Mouse (Mus musculus): ENCODE data around the gene Ryr2. TPM values are rescaled to one million over a fixed set of nuclear protein-coding genes. Genes with fewer than 3 reads are reported as not detected.
"Not testable (repeated sequence)": the region's sequence is repeated elsewhere in the genome, so short reads cannot be mapped to it uniquely, and the experiment has no call there.

Gene Ryr2
- polyA plus RNA-seq, 1 experiment, result 0.41 TPM

- Histone ChIP-seq H3K4me3 (ENCODE audit: control insufficient read depth, low read depth, low read length) (no peak overlapping the region), H3K36me3 (ENCODE audit: control insufficient read depth, insufficient read depth, low read length) (no peaks in the 10 kb centered on the region), H3K27me3 (ENCODE audit: control insufficient read depth, insufficient read depth, low read length) (no peaks in the 10 kb centered on the region), H3K4me1 (ENCODE audit: control insufficient read depth, insufficient read depth, low read length) (no peaks in the 10 kb centered on the region), H3K27ac (ENCODE audit: control insufficient read depth, insufficient read depth, low read depth, low read length) (no peak overlapping the region)
- TF ChIP-seq CTCF (IDR thresholded peaks at IDR 0.05; ENCODE audit: control insufficient read depth, insufficient read depth, insufficient replicate concordance, low read depth, low read length) (no peak), POLR2A (IDR thresholded peaks at IDR 0.05; ENCODE audit: control insufficient read depth, low read depth, low read length) (no peak)
Measured at GRCm38 (mm10) chr13:11951951-11952350, 154.8 kb downstream of the Ryr2 start.

DNA sequence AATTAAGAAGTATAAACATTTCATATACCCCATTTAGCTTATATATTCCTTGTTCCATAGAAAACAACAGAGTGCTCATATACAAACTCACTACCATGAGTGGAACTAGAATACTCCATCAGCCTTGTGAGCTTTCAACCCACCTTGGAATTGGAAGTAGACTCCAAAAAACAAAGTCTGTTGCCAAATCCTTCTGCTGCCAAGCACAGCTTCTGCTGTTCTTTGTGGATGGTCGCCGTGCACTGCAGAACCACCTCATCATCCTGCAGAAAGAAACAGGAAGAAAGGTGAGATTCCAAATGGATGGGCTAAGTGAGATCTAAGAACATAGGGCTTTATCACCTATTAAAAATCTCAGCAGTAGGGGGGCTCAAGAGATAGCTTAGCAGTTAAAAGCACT is 161.0 kb downstream of the Ryr2 start:
- Histone ChIP-seq H3K27ac (ENCODE audit: control insufficient read depth, insufficient read depth, low read depth, low read length) (no peak overlapping the region), H3K36me3 (ENCODE audit: control insufficient read depth, insufficient read depth, low read length) (no peaks in the 10 kb centered on the region), H3K27me3 (ENCODE audit: control insufficient read depth, insufficient read depth, low read length) (no peaks in the 10 kb centered on the region), H3K4me3 (ENCODE audit: control insufficient read depth, low read depth, low read length) (no peak overlapping the region), H3K4me1 (ENCODE audit: control insufficient read depth, insufficient read depth, low read length) (no peaks in the 10 kb centered on the region)
- TF ChIP-seq POLR2A (IDR thresholded peaks at IDR 0.05; ENCODE audit: control insufficient read depth, low read depth, low read length), result no peak
- no peak for TF ChIP-seq CTCF (IDR thresholded peaks at IDR 0.05; ENCODE audit: control insufficient read depth, insufficient read depth, insufficient replicate concordance, low read depth, low read length)

DNA sequence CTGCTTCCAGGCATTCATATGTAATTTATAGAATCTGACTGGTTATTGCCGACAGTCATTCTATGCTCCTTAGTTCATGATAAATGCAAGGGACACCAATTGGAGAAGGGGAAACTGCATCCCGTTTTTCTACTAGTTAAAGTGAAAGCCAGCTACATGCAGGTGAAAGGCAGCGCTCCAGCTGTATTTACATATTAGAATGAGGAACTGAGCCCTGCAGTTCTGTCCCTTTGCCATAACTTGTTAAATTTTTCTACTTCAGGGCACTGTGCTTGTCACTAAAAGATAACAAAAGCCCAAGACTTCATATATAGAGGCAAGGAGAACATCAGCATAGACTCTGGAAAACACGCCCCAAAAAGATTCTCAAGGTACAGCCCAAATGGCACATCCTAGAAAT is 165.0 kb downstream of the Ryr2 start:
- no peaks in the 10 kb centered on the region for H3K27me3 ChIP-seq (ENCODE audit: control insufficient read depth, insufficient read depth, low read length)
- no peaks in the 10 kb centered on the region for H3K4me1 ChIP-seq (ENCODE audit: control insufficient read depth, insufficient read depth, low read length)
- H3K4me3 ChIP-seq (ENCODE audit: control insufficient read depth, low read depth, low read length), result no peak overlapping the region
- H3K36me3 ChIP-seq (ENCODE audit: control insufficient read depth, insufficient read depth, low read length), result no peaks in the 10 kb centered on the region
- no peak for TF ChIP-seq CTCF (IDR thresholded peaks at IDR 0.05; ENCODE audit: control insufficient read depth, insufficient read depth, insufficient replicate concordance, low read depth, low read length)
- no peak for TF ChIP-seq POLR2A (IDR thresholded peaks at IDR 0.05; ENCODE audit: control insufficient read depth, low read depth, low read length)
- H3K27ac ChIP-seq (ENCODE audit: control insufficient read depth, insufficient read depth, low read depth, low read length), result no peak overlapping the region

- not testable (repeated sequence) for H3K27ac ChIP-seq (ENCODE audit: control insufficient read depth, insufficient read depth, low read depth, low read length); H3K27me3 ChIP-seq (ENCODE audit: control insufficient read depth, insufficient read depth, low read length); H3K4me1 ChIP-seq (ENCODE audit: control insufficient read depth, insufficient read depth, low read length); H3K36me3 ChIP-seq (ENCODE audit: control insufficient read depth, insufficient read depth, low read length); H3K4me3 ChIP-seq (ENCODE audit: control insufficient read depth, low read depth, low read length)
Measured at GRCm38 (mm10) chr13:11934297-11935060, 172.3 kb downstream of the Ryr2 start.

DNA sequence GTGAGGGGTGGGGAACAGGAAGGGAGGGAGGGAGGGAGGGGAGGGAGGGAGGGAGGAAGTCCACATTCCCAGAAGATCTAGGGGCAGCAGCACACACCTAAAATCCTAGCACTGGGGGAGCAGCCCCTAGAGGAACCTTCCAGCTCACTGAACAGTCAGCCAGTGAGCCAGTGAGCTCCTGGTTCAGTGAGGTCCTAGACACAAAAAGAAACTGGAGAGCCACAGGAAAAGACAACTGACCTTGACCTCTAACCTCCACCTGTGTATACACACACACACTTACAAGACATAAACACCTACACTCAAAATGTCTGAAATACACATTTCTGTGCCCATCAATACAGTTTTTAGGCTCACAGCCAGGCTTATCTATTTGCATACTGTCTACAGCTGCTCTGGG is 173.4 kb downstream of the Ryr2 start:
- H3K4me1 ChIP-seq (ENCODE audit: control insufficient read depth, insufficient read depth, low read length), result no peaks in the 10 kb centered on the region
- H3K27ac ChIP-seq (ENCODE audit: control insufficient read depth, insufficient read depth, low read depth, low read length), result no peak overlapping the region
- TF ChIP-seq POLR2A (IDR thresholded peaks at IDR 0.05; ENCODE audit: control insufficient read depth, low read depth, low read length) (no peak), CTCF (IDR thresholded peaks at IDR 0.05; ENCODE audit: control insufficient read depth, insufficient read depth, insufficient replicate concordance, low read depth, low read length) (no peak)
- no peak overlapping the region for H3K4me3 ChIP-seq (ENCODE audit: control insufficient read depth, low read depth, low read length)
- H3K36me3 ChIP-seq (ENCODE audit: control insufficient read depth, insufficient read depth, low read length), result no peaks in the 10 kb centered on the region
- no peaks in the 10 kb centered on the region for H3K27me3 ChIP-seq (ENCODE audit: control insufficient read depth, insufficient read depth, low read length)

DNA sequence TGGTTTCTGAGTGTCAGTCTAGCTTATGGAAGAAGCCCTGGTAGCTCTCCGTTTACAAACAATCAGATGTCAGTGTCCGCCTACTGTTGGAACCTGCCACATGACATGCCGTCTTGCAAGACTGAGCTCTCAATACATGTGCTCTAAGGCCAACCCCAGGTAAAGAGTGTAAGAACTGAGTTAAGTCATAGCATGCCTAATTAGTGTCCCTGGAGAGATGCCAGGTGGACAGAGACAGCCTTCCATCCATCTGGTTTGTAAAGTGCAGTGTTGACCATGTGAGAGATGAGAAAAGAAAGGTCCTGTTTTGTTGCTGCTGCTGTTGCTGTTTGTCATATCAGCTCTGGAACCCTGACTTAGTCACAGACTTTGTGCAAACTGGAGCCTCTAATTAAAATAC is 178.0 kb downstream of the Ryr2 start:
- Histone ChIP-seq H3K27me3 (ENCODE audit: control insufficient read depth, insufficient read depth, low read length) (no peaks in the 10 kb centered on the region), H3K4me1 (ENCODE audit: control insufficient read depth, insufficient read depth, low read length) (no peaks in the 10 kb centered on the region), H3K36me3 (ENCODE audit: control insufficient read depth, insufficient read depth, low read length) (no peaks in the 10 kb centered on the region), H3K4me3 (ENCODE audit: control insufficient read depth, low read depth, low read length) (no peak overlapping the region), H3K27ac (ENCODE audit: control insufficient read depth, insufficient read depth, low read depth, low read length) (no peak overlapping the region)
- TF ChIP-seq POLR2A (IDR thresholded peaks at IDR 0.05; ENCODE audit: control insufficient read depth, low read depth, low read length), result no peak

GRCm38 (mm10) chr13:11927727-11928126 is 179.0 kb downstream of the Ryr2 start:
- H3K4me3 ChIP-seq (ENCODE audit: control insufficient read depth, low read depth, low read length), result no peak overlapping the region
- TF ChIP-seq CTCF (IDR thresholded peaks at IDR 0.05; ENCODE audit: control insufficient read depth, insufficient read depth, insufficient replicate concordance, low read depth, low read length), result peak; percentile 34; the same call in 1 of the 2 replicates
- no peak for TF ChIP-seq POLR2A (IDR thresholded peaks at IDR 0.05; ENCODE audit: control insufficient read depth, low read depth, low read length)
- H3K36me3 ChIP-seq (ENCODE audit: control insufficient read depth, insufficient read depth, low read length), result no peaks in the 10 kb centered on the region
- no peak overlapping the region for H3K27ac ChIP-seq (ENCODE audit: control insufficient read depth, insufficient read depth, low read depth, low read length)
- no peaks in the 10 kb centered on the region for H3K27me3 ChIP-seq (ENCODE audit: control insufficient read depth, insufficient read depth, low read length)
- H3K4me1 ChIP-seq (ENCODE audit: control insufficient read depth, insufficient read depth, low read length), result no peaks in the 10 kb centered on the region
